Comparison of ENCODE assay signal across 10 mouse cellular contexts in genomic region chr3:149117018-149117683, GRCm38 (mm10).
DNase-seq lines count a peak whose midpoint lies in the region; ATAC-seq and TF ChIP-seq lines count a peak whose summit lies in the region.
"Had no signal": no experiment of that assay in that cellular context is flagged by ENCODE, and none has a peak within 500 bp of the region (broad histone marks: within the 10 kb centered on the region; RNA-seq: fewer than 3 reads in every experiment).

No protein-coding gene starts in this region.

- intact Hi-C loops in heart, adult 2 months (cut with DNase I), result no loop called here

- DNase-seq in midbrain, embryonic 10.5 days (ENCODE audit: low spot score), result peak; percentile 13
- DNase-seq in midbrain, embryonic 14.5 days, result no peak
- peak; percentile 35 to 59 for DNase-seq in heart, adult 2 months
- DNase-seq in frontal cortex, postnatal 14 days (ENCODE audit: low spot score in 2 of 2), result no peak
- no peak for DNase-seq in cerebellum, adult 11-12 months
- no peak for DNase-seq in cerebellum, postnatal 25 days
- DNase-seq: liver, embryonic 13.5 days had no signal

- no peak overlapping the region for H3K4me2 ChIP-seq in midbrain, embryonic 14.5 days (ENCODE audit: low read length)
- H3K4me2 ChIP-seq in kidney, embryonic 15.5 days, result no peak overlapping the region
- no peak overlapping the region for H3K4me2 ChIP-seq in stomach, embryonic 16.5 days (ENCODE audit: low read depth, low read length)
- H3K4me2 ChIP-seq: liver, embryonic 13.5 days had no signal

- H3K4me3 ChIP-seq in midbrain, embryonic 10.5 days, result no peak overlapping the region
- H3K4me3 ChIP-seq in midbrain, embryonic 14.5 days (replicated peaks; ENCODE audit: low read depth, low read length), result no peak overlapping the region
- H3K4me3 ChIP-seq in heart, adult 2 months, result no peak overlapping the region
- H3K4me3 ChIP-seq in kidney, embryonic 15.5 days (replicated peaks), result no peak overlapping the region
- H3K4me3 ChIP-seq in stomach, embryonic 16.5 days (replicated peaks; ENCODE audit: low read length), result no peak overlapping the region
- H3K4me3 ChIP-seq: liver, embryonic 13.5 days had no signal

- H3K4me1 ChIP-seq in midbrain, embryonic 10.5 days, result peaks cover 12% of the 10 kb centered on the region; the same call in 1 of the 2 replicates
- H3K4me1 ChIP-seq in midbrain, embryonic 14.5 days (ENCODE audit: control insufficient read depth, insufficient read depth, low read length), result 0 out of 2 replicates have a peak, but pooled peaks cover 3% of the 10 kb centered on the region
- H3K4me1 ChIP-seq in heart, adult 2 months (ENCODE audit: control insufficient read depth, insufficient read depth, low read length), result peaks cover 8% of the 10 kb centered on the region
- peaks cover 23% of the 10 kb centered on the region for H3K4me1 ChIP-seq in kidney, embryonic 15.5 days
- H3K4me1 ChIP-seq in stomach, embryonic 16.5 days (ENCODE audit: control insufficient read depth, insufficient read depth, low read length), result peaks cover 2% of the 10 kb centered on the region; the same call in 1 of the 2 replicates
- H3K4me1 ChIP-seq: liver, embryonic 13.5 days had no signal

- 68% methylated on average over 6 of the region's 6 CpGs for WGBS in midbrain, embryonic 10.5 days
- 86% methylated on average over 6 of the region's 6 CpGs for WGBS in midbrain, embryonic 14.5 days
- 15% methylated on average over 6 of the region's 6 CpGs for WGBS in heart, adult 2 months
- 34% methylated on average over 6 of the region's 6 CpGs for WGBS in kidney, embryonic 15.5 days
- WGBS in stomach, embryonic 16.5 days, result 36% methylated on average over 6 of the region's 6 CpGs

- H3K79me2 ChIP-seq in heart, adult 2 months (replicated peaks; ENCODE audit: control insufficient read depth, insufficient read depth, low read length), result no peaks in the 10 kb centered on the region

- no peak for TF ChIP-seq EP300 in heart, adult 2 months (IDR thresholded peaks at IDR 0.05; ENCODE audit: insufficient read depth, low read depth, low read length)

- no peak for TF ChIP-seq POLR2A in heart, adult 2 months (IDR thresholded peaks at IDR 0.05; ENCODE audit: insufficient read depth, low read depth, low read length)

- no peak for TF ChIP-seq CTCF in heart, adult 2 months (IDR thresholded peaks at IDR 0.05)

- ATAC-seq in midbrain, embryonic 14.5 days (ENCODE audit: low FRiP score, low TSS enrichment), result no peak
- peak; percentile 77 for ATAC-seq in kidney, embryonic 15.5 days (replicated peaks; ENCODE audit: low FRiP score)
- no peak; the same call in 1 of the 2 replicates for ATAC-seq in stomach, embryonic 16.5 days (ENCODE audit: insufficient read depth, low FRiP score)
- ATAC-seq: activated CD4-positive, CD25-positive, alpha-beta regulatory T cell, adult 4 months had no signal

- no peak overlapping the region for H3K27ac ChIP-seq in midbrain, embryonic 10.5 days (replicated peaks)
- no peak overlapping the region for H3K27ac ChIP-seq in midbrain, embryonic 14.5 days (replicated peaks; ENCODE audit: low read depth, low read length)
- no peak overlapping the region for H3K27ac ChIP-seq in heart, adult 2 months
- peak overlapping the region; percentile 58 for H3K27ac ChIP-seq in kidney, embryonic 15.5 days
- H3K27ac ChIP-seq in stomach, embryonic 16.5 days (ENCODE audit: low read length), result peak overlapping the region; percentile 29; the same call in 1 of the 2 replicates
- H3K27ac ChIP-seq: liver, embryonic 13.5 days had no signal

- H3K27me3 ChIP-seq in midbrain, embryonic 10.5 days (ENCODE audit: low read depth, poor library complexity, severe bottlenecking), result no peaks in the 10 kb centered on the region
- H3K27me3 ChIP-seq in midbrain, embryonic 14.5 days (ENCODE audit: control insufficient read depth, insufficient read depth, low read length), result no peaks in the 10 kb centered on the region
- H3K27me3 ChIP-seq in heart, adult 2 months (ENCODE audit: control insufficient read depth, insufficient read depth, low read length), result no peaks in the 10 kb centered on the region
- H3K27me3 ChIP-seq in kidney, embryonic 15.5 days, result no peaks in the 10 kb centered on the region
- H3K27me3 ChIP-seq in stomach, embryonic 16.5 days (ENCODE audit: control insufficient read depth, insufficient read depth, low read length), result no peaks in the 10 kb centered on the region
- H3K27me3 ChIP-seq: liver, embryonic 13.5 days had no signal

- no peaks in the 10 kb centered on the region for H3K36me3 ChIP-seq in midbrain, embryonic 10.5 days
- no peaks in the 10 kb centered on the region for H3K36me3 ChIP-seq in midbrain, embryonic 14.5 days (ENCODE audit: control insufficient read depth, insufficient read depth, low read length)
- H3K36me3 ChIP-seq in heart, adult 2 months (ENCODE audit: control insufficient read depth, insufficient read depth, low read length), result no peaks in the 10 kb centered on the region; the same call in 1 of the 2 replicates
- no peaks in the 10 kb centered on the region for H3K36me3 ChIP-seq in kidney, embryonic 15.5 days
- no peaks in the 10 kb centered on the region for H3K36me3 ChIP-seq in stomach, embryonic 16.5 days (ENCODE audit: control insufficient read depth, insufficient read depth, low read length)
- H3K36me3 ChIP-seq: liver, embryonic 13.5 days had no signal

- H3K9ac ChIP-seq in midbrain, embryonic 14.5 days (replicated peaks; ENCODE audit: low read length), result no peak overlapping the region
- H3K9ac ChIP-seq in heart, adult 2 months (ENCODE audit: low read depth, low read length), result no peak overlapping the region
- no peak overlapping the region for H3K9ac ChIP-seq in kidney, embryonic 15.5 days
- H3K9ac ChIP-seq in stomach, embryonic 16.5 days (ENCODE audit: low read length), result no peak overlapping the region
- H3K9ac ChIP-seq: liver, embryonic 13.5 days had no signal

- no peaks in the 10 kb centered on the region for H3K9me3 ChIP-seq in midbrain, embryonic 10.5 days (replicated peaks)
- no peaks in the 10 kb centered on the region for H3K9me3 ChIP-seq in midbrain, embryonic 14.5 days (ENCODE audit: control insufficient read depth, low read length)
- no peaks in the 10 kb centered on the region for H3K9me3 ChIP-seq in kidney, embryonic 15.5 days (replicated peaks)
- no peaks in the 10 kb centered on the region for H3K9me3 ChIP-seq in stomach, embryonic 16.5 days (replicated peaks; ENCODE audit: control insufficient read depth, low read length)
- H3K9me3 ChIP-seq: liver, embryonic 13.5 days had no signal

Comparison
In these comparisons a context has a peak if more than half of its experiments do, and no peak if none do; other contexts are left out.
1. DNase-seq: peak in midbrain, embryonic 10.5 days (single experiment) and heart, adult 2 months (2 of 2); none in midbrain, embryonic 14.5 days (single experiment), frontal cortex, postnatal 14 days (0 of 2), cerebellum, adult 11-12 months (single experiment) and cerebellum, postnatal 25 days (0 of 2).
2. H3K27ac ChIP-seq: peak in kidney, embryonic 15.5 days (single experiment) and stomach, embryonic 16.5 days (single experiment); none in midbrain, embryonic 10.5 days (single experiment), midbrain, embryonic 14.5 days (single experiment) and heart, adult 2 months (single experiment).